Mouse (Mus musculus): Measurements from ENCODE around the gene Wwox. TPM values are rescaled to one million over a fixed set of nuclear protein-coding genes. Genes with fewer than 3 reads are reported as not detected.

Wwox gene
- total and polyA plus RNA-seq, 3 experiments = 7.8 to 11.5 (median 9.1) TPM

DNA sequence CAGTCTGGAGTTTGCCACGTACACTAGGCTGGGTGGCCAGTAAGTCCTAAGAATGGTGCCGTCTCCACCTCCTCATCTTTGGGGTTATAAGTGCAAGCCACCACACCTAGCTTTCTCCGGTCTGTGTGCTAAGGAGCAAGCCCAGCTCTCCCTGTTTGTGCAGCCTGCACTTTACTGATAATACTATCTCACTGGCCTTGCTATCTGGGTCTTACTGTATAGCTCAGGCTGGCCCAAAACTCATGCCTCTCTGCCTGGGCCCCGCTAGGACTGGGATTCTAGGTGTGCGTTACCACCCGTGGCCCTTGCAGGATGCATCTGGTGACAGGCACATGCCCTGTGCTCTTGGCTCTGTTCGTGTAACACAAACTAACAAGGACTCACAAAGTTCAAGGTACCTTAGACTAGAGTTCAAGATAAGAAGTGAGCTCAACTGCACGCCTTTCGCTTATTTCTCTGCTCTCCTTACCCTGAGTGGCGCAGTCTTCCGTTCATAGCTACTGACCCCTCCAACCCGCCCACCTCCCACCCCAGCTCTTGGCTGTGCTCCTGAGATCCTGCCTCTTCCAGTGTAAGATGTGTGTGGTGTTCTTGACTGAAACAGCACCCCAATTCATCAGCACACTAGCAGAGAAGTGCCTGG is 618.9 kb downstream of the Wwox start:
- Histone ChIP-seq H3K79me2 (replicated peaks; ENCODE audit: control insufficient read depth, extremely low read depth, insufficient read depth, poor library complexity, severe bottlenecking) (no peaks in the 10 kb centered on the region), H3K4me2 (ENCODE audit: insufficient read depth, low read depth, poor library complexity, severe bottlenecking) (no peak overlapping the region), H3K9ac (ENCODE audit: insufficient read depth, low read depth) (no peak overlapping the region), H3K27me3 (replicated peaks) (no peaks in the 10 kb centered on the region), H3K27ac (ENCODE audit: insufficient read depth, low read depth) (no peak overlapping the region), H3K36me3 (replicated peaks in 1 of 2; ENCODE audit: control insufficient read depth in 1 of 2, insufficient read depth in 1 of 2, low read length in 1 of 2) (no peaks in the 10 kb centered on the region), H3K4me1 (ENCODE audit: control insufficient read depth in 1 of 2, insufficient read depth in 2 of 2) (no peaks in the 10 kb centered on the region), H3K9me3 (replicated peaks; ENCODE audit: low read length) (no peaks in the 10 kb centered on the region), H3K4me3 (replicated peaks in 1 of 3; ENCODE audit: low read depth in 2 of 3, low read length in 2 of 3, poor library complexity in 1 of 3) (no peak overlapping the region)
- in situ Hi-C loops (cut with MboI; ENCODE audit: low pct_ligation_motif_present, low pct_unique_long_range_greater_than_20kb, low sequenced_read_pairs) (no loop called here), dilution Hi-C loops (cut with MboI; ENCODE audit: extremely low pct_ligation_motif_present, extremely low pct_unique_long_range_greater_than_20kb, low sequenced_read_pairs) (no loop called here)
- TF ChIP-seq SIN3A (IDR thresholded peaks at IDR 0.05; ENCODE audit: low read length) = no peak
- TF ChIP-seq USF2 (conservative IDR thresholded peaks at IDR 0.05; ENCODE audit: low read depth, low read length) = no peak
- TF ChIP-seq NELFE (IDR thresholded peaks at IDR 0.05; ENCODE audit: low read depth, low read length) = no peak
- no peak for TF ChIP-seq MXI1 (IDR thresholded peaks at IDR 0.05; ENCODE audit: low read depth, low read length)
- TF ChIP-seq USF1 (IDR thresholded peaks at IDR 0.05; ENCODE audit: low read depth, low read length) = no peak
- no peak for TF ChIP-seq ZNF384 (IDR thresholded peaks at IDR 0.05; ENCODE audit: low read depth, low read length)
- no peak for TF ChIP-seq PAX5 (IDR thresholded peaks at IDR 0.05; ENCODE audit: low read length)
- TF ChIP-seq POLR2A (IDR thresholded peaks at IDR 0.05; ENCODE audit: low read depth, low read length) = no peak
- TF ChIP-seq SMC3 (IDR thresholded peaks at IDR 0.05; ENCODE audit: low read depth, low read length) = no peak
- no peak for TF ChIP-seq POLR2AphosphoS2 (IDR thresholded peaks at IDR 0.05; ENCODE audit: low read depth, low read length)
- TF ChIP-seq RAD21 (IDR thresholded peaks at IDR 0.05; ENCODE audit: low read depth, low read length) = no peak
- no peak for TF ChIP-seq TCF12 (IDR thresholded peaks at IDR 0.05; ENCODE audit: low read depth, low read length)
- TF ChIP-seq MAZ (IDR thresholded peaks at IDR 0.05; ENCODE audit: low read depth, low read length) = no peak
- no peak for TF ChIP-seq NRF1 (IDR thresholded peaks at IDR 0.05; ENCODE audit: low read depth, low read length)
- no peak for TF ChIP-seq RCOR1 (conservative IDR thresholded peaks at IDR 0.05; ENCODE audit: low read depth, low read length)
- DNase-seq (ENCODE audit: extremely low read depth) = no peak

DNA sequence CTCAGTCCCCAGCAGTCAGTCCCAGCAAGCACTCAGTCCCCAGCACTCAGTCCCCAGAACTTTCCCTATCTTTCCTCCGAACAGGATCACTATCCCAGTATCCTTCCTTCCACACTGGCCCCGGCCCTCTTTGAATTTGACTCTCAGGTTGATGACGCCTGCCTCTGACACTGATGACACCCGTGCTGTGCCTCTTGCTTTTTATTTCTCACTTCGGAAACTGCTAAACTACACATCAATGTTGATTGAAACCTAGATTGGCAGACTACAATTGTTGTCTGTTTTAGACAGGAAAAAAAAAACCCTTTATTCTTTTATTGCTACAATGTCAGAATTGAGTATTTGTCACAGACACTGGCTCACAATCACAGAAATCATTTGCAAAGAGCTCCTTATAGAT is 624.2 kb downstream of the Wwox start:
- Histone ChIP-seq H3K9me3 (replicated peaks; ENCODE audit: low read length) (no peaks in the 10 kb centered on the region), H3K27ac (ENCODE audit: insufficient read depth, low read depth) (no peak overlapping the region), H3K9ac (ENCODE audit: insufficient read depth, low read depth) (no peak overlapping the region), H3K4me2 (ENCODE audit: insufficient read depth, low read depth, poor library complexity, severe bottlenecking) (no peak overlapping the region), H3K36me3 (replicated peaks in 1 of 2; ENCODE audit: control insufficient read depth in 1 of 2, insufficient read depth in 1 of 2, low read length in 1 of 2) (no peaks in the 10 kb centered on the region), H3K27me3 (replicated peaks) (no peaks in the 10 kb centered on the region), H3K4me3 (replicated peaks in 1 of 3; ENCODE audit: low read depth in 2 of 3, low read length in 2 of 3, poor library complexity in 1 of 3) (no peak overlapping the region), H3K79me2 (replicated peaks; ENCODE audit: control insufficient read depth, extremely low read depth, insufficient read depth, poor library complexity, severe bottlenecking) (no peaks in the 10 kb centered on the region), H3K4me1 (ENCODE audit: control insufficient read depth in 1 of 2, insufficient read depth in 2 of 2) (peaks cover 0 to 5% of the 10 kb centered on the region in 2 experiments; a peak in 2 of 4 replicates)
- TF ChIP-seq MYC (IDR thresholded peaks at IDR 0.05; ENCODE audit: low read depth, low read length) (no peak), SIN3A (IDR thresholded peaks at IDR 0.05; ENCODE audit: low read length) (no peak), MXI1 (IDR thresholded peaks at IDR 0.05; ENCODE audit: low read depth, low read length) (no peak), TCF12 (IDR thresholded peaks at IDR 0.05; ENCODE audit: low read depth, low read length) (no peak), JUND (conservative IDR thresholded peaks at IDR 0.05; ENCODE audit: low read depth, low read length) (no peak), ZNF384 (IDR thresholded peaks at IDR 0.05; ENCODE audit: low read depth, low read length) (no peak), IRF4 (IDR thresholded peaks at IDR 0.05; ENCODE audit: low read depth, low read length) (no peak), MAFK (IDR thresholded peaks at IDR 0.05; ENCODE audit: insufficient replicate concordance, low read length) (no peak), SMC3 (IDR thresholded peaks at IDR 0.05; ENCODE audit: low read depth, low read length) (no peak), UBTF (IDR thresholded peaks at IDR 0.05; ENCODE audit: low read depth, low read length) (no peak)
- no peak for DNase-seq (ENCODE audit: extremely low read depth)
- dilution Hi-C loops (cut with MboI; ENCODE audit: extremely low pct_ligation_motif_present, extremely low pct_unique_long_range_greater_than_20kb, low sequenced_read_pairs) (no loop called here), in situ Hi-C loops (cut with MboI; ENCODE audit: low pct_ligation_motif_present, low pct_unique_long_range_greater_than_20kb, low sequenced_read_pairs) (no loop called here)
